Mouse (Mus musculus) lung, postnatal 0 days (tissue): ENCODE measurements around the gene Zfp597.

Experiments used
- CTCF ChIP-seq: IDR thresholded peaks from 2 replicates; pipeline ENCODE4 v1.5.1; 2016; ENCODE audit warnings: antibody characterized with exemption, mild to moderate bottlenecking
- EP300 ChIP-seq: IDR thresholded peaks from 2 replicates; pipeline ENCODE4 v1.6.1; 2016; ENCODE audit warnings: antibody characterized with exemption, mild to moderate bottlenecking, control low read depth

GRCm38 (mm10) chr16:3896046-3896445 is 11.7 kb upstream of the Zfp597 start:
- no peak for TF ChIP-seq CTCF
- TF ChIP-seq EP300 = no peak
